In the genomic region with DNA sequence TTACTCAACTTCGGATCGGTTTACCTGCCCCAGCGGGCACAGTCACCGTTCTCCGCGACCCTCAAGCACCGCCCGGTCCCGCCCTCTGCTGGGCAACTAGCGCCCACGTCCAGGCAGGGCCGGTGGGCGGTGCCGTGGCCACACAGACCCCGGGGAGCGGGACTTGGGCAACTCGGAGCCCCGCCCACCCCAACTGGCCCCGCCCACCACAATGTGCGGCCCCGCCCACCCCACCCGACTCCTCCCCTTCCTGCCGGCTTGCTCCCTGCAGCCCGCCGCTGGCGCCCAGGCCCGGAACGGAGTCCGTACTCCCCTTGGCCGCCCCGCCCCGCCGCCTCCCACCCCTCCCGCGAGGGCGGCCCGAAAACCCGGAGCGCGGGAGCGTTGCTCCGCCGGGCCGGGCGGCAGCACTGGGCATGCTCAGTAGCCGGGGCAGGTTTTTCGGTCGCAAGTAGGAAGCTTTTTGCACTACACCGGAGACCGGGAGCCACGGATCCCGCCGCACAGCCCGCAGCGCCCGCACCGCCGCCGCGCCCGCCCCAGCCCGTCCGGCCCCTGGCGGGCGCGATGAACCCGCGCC, we compare ENCODE assay signal across 7 mouse cellular contexts.
DNase-seq lines count a peak whose midpoint lies in the region; ATAC-seq and TF ChIP-seq lines count a peak whose summit lies in the region.

No protein-coding gene starts in this region.

- no peaks in the 10 kb centered on the region for H3K4me1 ChIP-seq in embryonic facial prominence, embryonic 11.5 days (ENCODE audit: control insufficient read depth, insufficient read depth, low read length)
- H3K4me1 ChIP-seq in limb, embryonic 10.5 days: peaks cover 20% of the 10 kb centered on the region
- peaks cover 24% of the 10 kb centered on the region for H3K4me1 ChIP-seq in midbrain, embryonic 13.5 days (replicated peaks)
- H3K4me1 ChIP-seq in small intestine, adult 2 months (ENCODE audit: control insufficient read depth, insufficient read depth, insufficient read length, low read length): no peaks in the 10 kb centered on the region

- H3K27ac ChIP-seq in embryonic facial prominence, embryonic 11.5 days (replicated peaks; ENCODE audit: low read depth, low read length): peak overlapping the region; percentile 87
- H3K27ac ChIP-seq in limb, embryonic 10.5 days: peak overlapping the region; percentile 98
- H3K27ac ChIP-seq in midbrain, embryonic 13.5 days: peak overlapping the region; percentile 83
- peak overlapping the region; percentile 73 for H3K27ac ChIP-seq in small intestine, adult 2 months (ENCODE audit: insufficient read depth, low read depth, low read length)

- peak; percentile 17; the same call in 1 of the 2 replicates for TF ChIP-seq CTCF in small intestine, adult 2 months (IDR thresholded peaks at IDR 0.05; ENCODE audit: extremely low read depth, insufficient read length, insufficient replicate concordance, low read depth, low read length)

- H3K4me3 ChIP-seq in embryonic facial prominence, embryonic 11.5 days (ENCODE audit: low read depth, low read length): peak overlapping the region; percentile 95
- peak overlapping the region; percentile 89 for H3K4me3 ChIP-seq in limb, embryonic 10.5 days
- H3K4me3 ChIP-seq in midbrain, embryonic 13.5 days (replicated peaks): peak overlapping the region; percentile 90
- peak overlapping the region; percentile 89 for H3K4me3 ChIP-seq in small intestine, adult 2 months (ENCODE audit: low read depth, low read length)

- under 1% methylated on average over 30 of the region's 68 CpGs for WGBS in embryonic facial prominence, embryonic 11.5 days
- WGBS in limb, embryonic 10.5 days: under 1% methylated on average over 53 of the region's 68 CpGs
- WGBS in midbrain, embryonic 13.5 days: under 1% methylated on average over 54 of the region's 68 CpGs
- under 1% methylated on average over 64 of the region's 68 CpGs for WGBS in small intestine, adult 2 months

- H3K9ac ChIP-seq in embryonic facial prominence, embryonic 11.5 days (replicated peaks; ENCODE audit: low read length): peak overlapping the region; percentile 91
- H3K9ac ChIP-seq in midbrain, embryonic 13.5 days (replicated peaks): peak overlapping the region; percentile 86

- peak; percentile 97 for ATAC-seq in embryonic facial prominence, embryonic 11.5 days (replicated peaks; ENCODE audit: insufficient number of reproducible peaks, low FRiP score, low TSS enrichment, low read depth)
- ATAC-seq in midbrain, embryonic 13.5 days: peak; percentile 93

- no peaks in the 10 kb centered on the region for H3K36me3 ChIP-seq in embryonic facial prominence, embryonic 11.5 days (replicated peaks; ENCODE audit: control insufficient read depth, insufficient read depth, low read depth, low read length)
- peaks cover 7% of the 10 kb centered on the region for H3K36me3 ChIP-seq in limb, embryonic 10.5 days
- H3K36me3 ChIP-seq in midbrain, embryonic 13.5 days: no peaks in the 10 kb centered on the region
- no peaks in the 10 kb centered on the region for H3K36me3 ChIP-seq in small intestine, adult 2 months (ENCODE audit: control insufficient read depth, insufficient read depth, low read length)

- peak; percentile 97 for DNase-seq in adrenal gland, postnatal 25 days
- DNase-seq in embryonic facial prominence, embryonic 11.5 days (ENCODE audit: low spot score): peak; percentile 94
- DNase-seq in heart, adult 11 months: peak; percentile 99
- peak; percentile 92 for DNase-seq in kidney, adult 18-20 months
- peak; percentile 98 for DNase-seq in limb, embryonic 10.5 days (ENCODE audit: low spot score)

- H3K4me2 ChIP-seq in embryonic facial prominence, embryonic 11.5 days (ENCODE audit: low read depth, low read length): peak overlapping the region; percentile 79
- H3K4me2 ChIP-seq in midbrain, embryonic 13.5 days (replicated peaks): peak overlapping the region; percentile 92

- no peaks in the 10 kb centered on the region for H3K9me3 ChIP-seq in embryonic facial prominence, embryonic 11.5 days (replicated peaks; ENCODE audit: control insufficient read depth, low read length)
- H3K9me3 ChIP-seq in limb, embryonic 10.5 days (replicated peaks): 0 out of 2 replicates have a peak, but pooled peaks cover 2% of the 10 kb centered on the region
- peaks cover 6% of the 10 kb centered on the region for H3K9me3 ChIP-seq in midbrain, embryonic 13.5 days

- peak; percentile 56; the same call in 1 of the 2 replicates for TF ChIP-seq POLR2A in small intestine, adult 2 months (IDR thresholded peaks at IDR 0.05; ENCODE audit: low read depth, low read length)

- H3K27me3 ChIP-seq in embryonic facial prominence, embryonic 11.5 days (ENCODE audit: control insufficient read depth, insufficient read depth, low read length): peaks cover 20% of the 10 kb centered on the region
- H3K27me3 ChIP-seq in limb, embryonic 10.5 days (ENCODE audit: low read depth, poor library complexity, severe bottlenecking): peaks cover 31% of the 10 kb centered on the region
- peaks cover 33% of the 10 kb centered on the region for H3K27me3 ChIP-seq in midbrain, embryonic 13.5 days
- H3K27me3 ChIP-seq in small intestine, adult 2 months (ENCODE audit: control insufficient read depth, insufficient read depth, low read length): no peaks in the 10 kb centered on the region

Comparison
In these comparisons a context has a peak if more than half of its experiments do, and no peak if none do; other contexts are left out.
1. Peak in every context shown above with its lines: DNase-seq, ATAC-seq, H3K4me3 ChIP-seq and H3K27ac ChIP-seq.